24 mouse cellular contexts compared by ENCODE assay signal in the genomic region with DNA sequence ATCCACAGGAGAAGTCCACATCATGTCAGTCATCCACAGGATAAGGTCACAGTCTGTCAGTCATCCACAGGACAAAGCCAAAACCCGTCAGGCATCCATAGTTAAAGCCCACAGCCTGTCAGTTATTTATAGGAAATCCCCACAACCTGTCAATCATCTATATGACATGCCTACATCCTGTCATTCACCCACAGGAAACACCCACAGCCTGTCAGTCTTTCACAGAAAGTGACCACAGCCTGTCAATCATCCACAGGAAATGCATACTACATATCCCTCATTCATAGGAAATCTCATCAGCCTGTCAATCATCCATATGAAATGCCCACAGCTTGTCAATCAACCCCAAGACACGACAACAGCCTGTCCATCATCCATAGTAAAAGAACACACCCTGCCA. TPM values are rescaled to one million over a fixed set of nuclear protein-coding genes. Genes with fewer than 3 reads are reported as not detected.
A peak's percentile ranks its signal among the peaks of the same experiment; 100 is the strongest.
DNase-seq lines count a peak whose midpoint lies in the region; ATAC-seq and TF ChIP-seq lines count a peak whose summit lies in the region.
"Had no signal": no experiment of that assay in that cellular context is flagged by ENCODE, and none has a peak within 500 bp of the region (broad histone marks: within the 10 kb centered on the region; RNA-seq: fewer than 3 reads in every experiment).

No protein-coding gene starts in this region.

- H3K4me3 ChIP-seq in intestine, postnatal 0 days (ENCODE audit: low read depth, low read length) = no peak overlapping the region
- H3K4me3 ChIP-seq: embryonic facial prominence, embryonic 15.5 days; heart, adult 2 months; heart, embryonic 13.5 days; megakaryocyte, embryonic 14.5 days; midbrain, embryonic 15.5 days; myocyte; neural tube, embryonic 15.5 days; stomach, embryonic 15.5 days had no signal

- ATAC-seq in CD4-positive, CD25-positive, alpha-beta regulatory T cell, adult 4 months = peak; percentile 94
- peak; percentile 91 for ATAC-seq in inflammation-experienced regulatory T-cells, adult 6 months
- ATAC-seq in intestine, postnatal 0 days = no peak
- no peak for ATAC-seq in monocyte, adult 5-6 weeks (replicated peaks; ENCODE audit: insufficient number of reproducible peaks, low FRiP score, low TSS enrichment, poor library complexity, severe bottlenecking)
- ATAC-seq: forebrain, embryonic 14.5 days; hindbrain, postnatal 0 days; midbrain, embryonic 15.5 days had no signal

- peak; percentile 24 for DNase-seq in thymus, postnatal 0 days (ENCODE audit: low spot score)
- DNase-seq in thymus, postnatal 10 days (ENCODE audit: low spot score in 2 of 2) = no peak
- no peak for DNase-seq in gastrocnemius, postnatal 10 days
- DNase-seq: adrenal gland, postnatal 25 days; cerebellum, adult 8-10 months; cerebellum, postnatal 36 days; gastrocnemius, postnatal 14 days; heart, adult 2 months; heart, postnatal 14 days; kidney, adult 18-20 months; lung, postnatal 10 days had no signal

- no peak overlapping the region for H3K9ac ChIP-seq in intestine, postnatal 0 days (ENCODE audit: low read depth, low read length)
- H3K9ac ChIP-seq: embryonic facial prominence, embryonic 15.5 days; heart, embryonic 13.5 days; midbrain, embryonic 15.5 days; neural tube, embryonic 15.5 days; stomach, embryonic 15.5 days had no signal

- H3K4me1 ChIP-seq in intestine, postnatal 0 days (replicated peaks; ENCODE audit: control insufficient read depth, insufficient read depth, low read length) = no peaks in the 10 kb centered on the region
- H3K4me1 ChIP-seq: stomach, embryonic 15.5 days had no signal

- no peak for TF ChIP-seq CTCF in intestine, postnatal 0 days (IDR thresholded peaks at IDR 0.05; ENCODE audit: low read depth)

- H3K9me3 ChIP-seq in intestine, postnatal 0 days (ENCODE audit: control insufficient read depth) = no peaks in the 10 kb centered on the region
- H3K9me3 ChIP-seq: embryonic facial prominence, embryonic 15.5 days; heart, embryonic 13.5 days; midbrain, embryonic 15.5 days; neural tube, embryonic 15.5 days; stomach, embryonic 15.5 days had no signal

- 77% methylated on average over 2 of the region's 2 CpGs for WGBS in intestine, postnatal 0 days

- H3K27me3 ChIP-seq in intestine, postnatal 0 days (replicated peaks; ENCODE audit: control insufficient read depth, insufficient read depth, low read length) = no peaks in the 10 kb centered on the region
- H3K27me3 ChIP-seq: embryonic facial prominence, embryonic 15.5 days; midbrain, embryonic 15.5 days; neural tube, embryonic 15.5 days; stomach, embryonic 15.5 days had no signal

- H3K4me2 ChIP-seq in intestine, postnatal 0 days (replicated peaks; ENCODE audit: low read depth) = no peak overlapping the region
- H3K4me2 ChIP-seq: embryonic facial prominence, embryonic 15.5 days; heart, embryonic 13.5 days; midbrain, embryonic 15.5 days; neural tube, embryonic 15.5 days; stomach, embryonic 15.5 days had no signal

- H3K36me3 ChIP-seq in intestine, postnatal 0 days (ENCODE audit: control insufficient read depth, insufficient read depth) = no peaks in the 10 kb centered on the region
- H3K36me3 ChIP-seq: embryonic facial prominence, embryonic 15.5 days; heart, embryonic 13.5 days; midbrain, embryonic 15.5 days; neural tube, embryonic 15.5 days; stomach, embryonic 15.5 days had no signal

- H3K27ac ChIP-seq in intestine, postnatal 0 days (ENCODE audit: low read depth, low read length) = no peak overlapping the region
- H3K27ac ChIP-seq: embryonic facial prominence, embryonic 15.5 days; heart, adult 2 months; heart, embryonic 13.5 days; hindbrain, postnatal 0 days; midbrain, embryonic 15.5 days; neural tube, embryonic 15.5 days; stomach, embryonic 15.5 days had no signal

RNA-seq across cellular contexts. Expression of a gene that starts 36.3 kb away (rescaled TPM):
- 55.2 and 55.3 TPM in 2 replicates for polyA plus RNA-seq in thymus, postnatal 0 days (2015; fragmentation: Nextera tagmentation; extraction: Ambion mirVana)
- 100 to 1,000 TPM; 127 to 141 TPM for polyA plus RNA-seq in CD4-positive, CD25-positive, alpha-beta regulatory T cell, adult 4 months (2017; shearing (Covaris generic))
- 100 to 1,000 TPM; 116 to 130 (median 128) TPM for polyA plus RNA-seq in inflammation-experienced regulatory T-cells, adult 6 months (2017; shearing (Covaris generic))
- 18.8 and 20.5 TPM in 2 replicates for polyA plus RNA-seq in intestine, postnatal 0 days (2015; fragmentation: Nextera tagmentation; extraction: Ambion mirVana)
- total RNA-seq in gastrocnemius, postnatal 10 days (2021) = 10 to 100 TPM; 39.2 to 41.8 TPM
- total RNA-seq in monocyte, adult 5-6 weeks (2017) = 149 to 236 TPM (median 155 TPM) in 3 replicates

Comparison
In these comparisons a context has a peak if more than half of its experiments do, and no peak if none do; other contexts are left out.
1. ATAC-seq: peak in CD4-positive, CD25-positive, alpha-beta regulatory T cell, adult 4 months (single experiment) and inflammation-experienced regulatory T-cells, adult 6 months (single experiment); none in intestine, postnatal 0 days (single experiment) and monocyte, adult 5-6 weeks (single experiment).